Mouse (Mus musculus): ENCODE measurements around the gene Kif16b.

- TF ChIP-seq CTCF (IDR thresholded peaks at IDR 0.05) = no peak
- no peak for TF ChIP-seq EP300 (IDR thresholded peaks at IDR 0.05)
Measured at GRCm38 (mm10) chr2:142619926-142620325, 281.4 kb downstream of the Kif16b start.

Data from lung, postnatal 0 days (tissue).